Mouse (Mus musculus) olfactory bulb, adult 2 months (tissue): ENCODE results near the gene Sacs. TPM values are rescaled to one million over a fixed set of nuclear protein-coding genes. Genes with fewer than 3 reads are reported as not detected.

Experiments
- H3K27ac ChIP-seq: fragments of 200-500 bp; 2 replicates; pipeline ENCODE4 v1.5.1; 2012; ENCODE audit warnings: low read depth, low read length; ENCODE audit not compliant: insufficient read depth
- H3K4me1 ChIP-seq: fragments of 200-500 bp; 2 replicates; pipeline ENCODE4 v1.6.1; 2012; ENCODE audit warnings: low read length; ENCODE audit not compliant: control insufficient read depth, insufficient read depth
- H3K4me3 ChIP-seq: fragments of 200-500 bp; 2 replicates; pipeline ENCODE4 v1.5.1; 2012; ENCODE audit warnings: mild to moderate bottlenecking, low read depth, low read length, moderate library complexity; ENCODE audit not compliant: insufficient read depth
- CTCF ChIP-seq: fragments of 200-500 bp; IDR thresholded peaks from 2 replicates; pipeline ENCODE4 v1.5.1; 2012; ENCODE audit warnings: low read depth, mild to moderate bottlenecking, low read length, moderate library complexity; ENCODE audit not compliant: insufficient read depth
- POLR2A ChIP-seq: fragments of 200-500 bp; IDR thresholded peaks from 2 replicates; pipeline ENCODE4 v1.6.1; 2012; ENCODE audit warnings: mild to moderate bottlenecking, low read depth, low read length, moderate library complexity; ENCODE audit not compliant: insufficient read depth
- WGBS: fragments of 180-500 bp; shearing (Covaris S2); methylation state at CpG from one replicate; pipeline ENCODE4 v1.1.7; 2018; 5-methylcytosine and 5-hydroxymethylcytosine counted together
- polyA plus RNA-seq: library from polyadenylated mRNA; stranded (reverse); fragments of >200 nt; gene quantifications from 2 replicates; pipeline ENCODE4 v1.2.4, GENCODE M21; 2012; ENCODE audit warnings: low replicate concordance; ENCODE audit not compliant: missing spikeins, insufficient read depth, insufficient read length

Sacs gene
- polyA plus RNA-seq, 1 experiment = not detected

DNA sequence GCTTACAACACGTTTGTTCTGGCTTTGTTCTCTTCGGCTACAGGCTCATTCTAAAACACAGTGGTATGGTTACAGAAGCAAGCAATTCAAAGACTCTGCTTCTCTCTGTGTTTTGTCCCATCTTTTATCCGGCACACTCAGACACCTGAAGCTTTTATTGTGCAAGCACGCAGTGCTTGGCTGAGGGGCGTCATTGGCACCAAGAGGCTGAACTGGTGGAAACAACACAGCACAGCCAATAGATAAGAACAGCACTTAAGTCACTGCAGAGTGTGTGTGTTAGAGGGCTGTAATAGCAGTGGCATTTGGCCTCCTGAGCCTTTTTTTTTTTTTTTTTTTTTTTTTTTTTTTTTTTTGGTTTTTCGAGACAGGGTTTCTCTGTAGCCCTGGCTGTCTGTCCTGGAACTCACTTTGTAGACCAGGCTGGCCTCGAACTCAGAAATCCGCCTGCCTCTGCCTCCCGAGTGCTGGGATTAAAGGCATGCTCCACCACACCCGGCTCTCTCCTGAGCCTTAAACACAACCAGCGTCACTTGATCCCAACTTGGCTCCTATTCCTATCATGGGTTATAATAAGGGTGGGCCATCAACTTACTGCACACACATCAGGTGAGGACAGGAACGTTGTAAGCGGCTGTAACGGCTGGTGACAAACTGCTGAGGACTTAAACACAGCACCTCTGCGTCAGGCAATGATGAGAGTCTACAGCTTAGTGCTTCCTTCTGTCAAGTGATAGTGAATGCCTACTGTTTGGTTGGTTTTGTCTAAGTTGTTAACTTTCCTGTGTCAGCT lies 114.5 kb downstream of the Sacs start:
- 85% methylated on average over 15 of the region's 15 CpGs for WGBS
- no peak overlapping the region for H3K27ac ChIP-seq
- no peaks in the 10 kb centered on the region for H3K4me1 ChIP-seq
- H3K4me3 ChIP-seq = no peak overlapping the region
- TF ChIP-seq POLR2A (no peak), CTCF (no peak)

DNA sequence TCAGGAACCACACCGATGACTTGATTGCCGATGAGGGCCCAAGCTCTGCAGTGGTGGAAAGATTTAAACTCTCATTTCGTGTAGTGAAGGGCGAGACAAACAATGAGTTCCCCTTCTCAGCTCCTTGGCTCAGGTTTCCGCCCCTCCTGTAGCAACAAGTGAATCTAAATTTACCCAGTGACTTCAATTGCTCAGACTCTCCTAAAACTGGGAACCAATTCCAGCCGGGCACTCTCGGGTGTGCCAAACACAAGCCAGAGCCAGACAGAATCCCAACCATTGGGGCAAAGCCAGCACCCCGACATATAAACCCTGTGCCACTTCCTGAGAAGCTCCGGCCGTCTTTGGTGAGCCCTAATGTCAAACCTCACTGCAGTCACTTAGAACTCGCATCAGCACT lies 120.1 kb downstream of the Sacs start, which contains the start of gene Sgcg:
TSS of gene Sgcg (minus strand) at position 139 of the 400 bp plus-strand sequence.
- Histone ChIP-seq H3K4me1 (peaks cover 4% of the 10 kb centered on the region; the same call in 1 of the 2 replicates), H3K27ac (no peak within 1 kb of the TSS), H3K4me3 (no peak within 1 kb of the TSS)
- WGBS = 35% methylated on average over 11 of the region's 11 CpGs
- TF ChIP-seq CTCF (no peak), POLR2A (no peak)

DNA sequence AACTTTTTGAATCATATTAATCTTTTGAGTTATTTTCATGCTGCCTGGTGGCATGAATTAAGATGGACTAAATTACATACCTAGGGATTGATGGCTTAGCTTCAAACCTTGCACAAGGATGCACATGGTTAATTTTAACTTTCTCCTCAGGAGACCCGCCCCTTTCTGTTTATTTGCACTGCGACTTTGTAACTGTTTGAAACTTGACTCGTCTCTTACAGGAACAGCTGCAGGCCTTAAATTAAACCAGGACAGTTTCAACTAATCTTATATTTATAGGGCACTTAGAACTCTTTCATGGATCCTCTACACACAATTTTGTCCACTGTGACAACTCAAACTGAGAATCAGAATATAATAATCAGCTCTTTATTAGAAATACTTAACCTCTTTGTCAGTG lies 120.8 kb downstream of the Sacs start:
- H3K4me3 ChIP-seq = no peak overlapping the region
- H3K27ac ChIP-seq = no peak overlapping the region
- WGBS = 57% methylated on average over 3 of the region's 3 CpGs
- peaks cover 4% of the 10 kb centered on the region; the same call in 1 of the 2 replicates for H3K4me1 ChIP-seq
- TF ChIP-seq POLR2A = no peak
- no peak for TF ChIP-seq CTCF

DNA sequence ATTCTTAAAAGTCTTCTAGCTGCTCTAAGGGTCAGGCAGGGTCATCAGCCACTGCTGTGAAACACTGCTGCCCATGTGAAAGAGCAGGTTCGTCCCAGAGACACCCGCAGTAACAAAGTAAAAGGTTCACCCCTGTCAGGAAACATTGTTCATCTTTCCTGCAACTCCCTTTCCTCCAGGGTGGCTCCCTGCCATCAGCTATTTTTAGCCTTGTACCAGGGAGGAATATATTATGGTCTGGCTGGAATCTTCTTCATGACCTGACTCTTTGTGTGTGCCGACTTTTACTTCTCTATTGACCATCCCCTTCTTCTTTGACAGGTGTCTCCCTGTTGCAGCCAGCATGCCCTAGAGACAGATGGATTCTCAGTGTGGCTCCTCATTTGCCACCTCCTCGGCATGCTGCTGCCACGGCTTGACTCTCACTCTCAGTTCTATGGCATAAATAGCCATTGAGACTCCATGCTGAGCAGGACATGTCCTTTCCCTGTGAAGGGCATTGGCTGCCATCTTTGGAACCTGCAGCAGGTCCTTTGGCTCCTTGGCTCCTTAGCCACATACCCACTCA lies 129.7 kb downstream of the Sacs start:
- H3K27ac ChIP-seq = no peak overlapping the region
- no peak overlapping the region for H3K4me3 ChIP-seq
- TF ChIP-seq POLR2A = no peak
- TF ChIP-seq CTCF = no peak
- WGBS = 40% methylated on average over 5 of the region's 5 CpGs
- no peaks in the 10 kb centered on the region for H3K4me1 ChIP-seq

DNA sequence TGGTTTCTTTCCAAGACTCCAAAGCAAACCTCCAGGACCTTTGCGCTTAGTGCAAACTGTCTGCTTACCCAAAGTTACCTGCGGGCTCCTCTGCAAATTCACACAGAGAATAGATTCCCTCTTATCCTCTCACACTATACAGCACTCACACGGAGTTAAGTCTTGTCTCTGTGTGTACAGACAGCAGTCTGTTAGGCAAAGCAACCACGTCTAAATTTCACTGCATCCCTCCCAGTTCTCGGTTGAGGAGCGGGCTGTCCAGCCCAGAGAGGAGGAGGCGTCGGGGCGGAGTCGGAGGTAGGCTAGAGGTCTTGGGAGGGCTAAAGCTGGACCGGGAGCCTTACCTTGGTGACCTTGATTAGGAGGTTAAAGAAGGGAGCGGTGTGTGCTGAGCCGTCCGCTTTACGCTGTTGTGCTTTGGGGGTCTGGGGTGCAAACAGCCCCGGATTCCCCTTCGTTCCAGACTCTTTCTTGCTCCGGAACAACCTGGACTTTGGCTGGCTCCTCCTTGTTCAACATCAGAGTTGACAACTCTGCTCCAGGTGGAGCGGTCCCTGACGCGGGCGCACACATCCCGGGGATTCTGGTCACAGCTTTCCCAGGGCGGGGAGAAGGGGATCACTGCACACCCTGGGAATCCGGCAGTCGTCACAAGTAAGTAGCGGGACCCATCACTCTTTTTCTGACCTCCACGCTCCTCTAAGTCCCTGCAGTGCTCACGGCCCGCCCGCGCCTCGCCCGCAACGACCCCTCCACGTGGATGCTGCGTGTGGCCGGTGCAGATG lies 136.3 kb downstream of the Sacs start:
- Histone ChIP-seq H3K27ac (no peak overlapping the region), H3K4me3 (peak overlapping the region; percentile 12; the same call in 1 of the 2 replicates), H3K4me1 (peaks cover 8% of the 10 kb centered on the region; the same call in 1 of the 2 replicates)
- TF ChIP-seq CTCF = no peak
- no peak for TF ChIP-seq POLR2A
- WGBS = 12% methylated on average over 38 of the region's 38 CpGs

DNA sequence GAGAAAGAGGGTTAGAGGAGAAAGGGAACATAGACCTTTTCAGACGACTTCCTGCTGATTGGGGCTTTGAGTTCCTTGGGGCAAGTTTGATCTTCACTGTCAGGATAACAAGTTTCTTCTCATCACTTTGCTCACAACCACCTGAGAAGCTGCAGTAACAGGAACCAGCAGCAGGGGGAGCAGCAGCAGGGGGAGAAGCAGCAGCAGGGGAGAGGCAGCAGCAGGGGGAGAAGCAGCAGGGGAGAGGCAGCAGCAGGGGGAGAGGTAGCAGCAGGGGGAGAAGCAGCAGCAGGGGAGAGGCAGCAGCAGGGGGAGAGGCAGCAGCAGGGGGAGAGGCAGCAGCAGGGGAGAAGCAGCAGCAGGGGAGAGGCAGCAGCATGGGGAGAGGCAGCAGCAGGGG lies 139.0 kb downstream of the Sacs start:
- 49% methylated on average over 1 of the region's 1 CpGs for WGBS
- Histone ChIP-seq H3K27ac (no peak overlapping the region), H3K4me3 (no peak overlapping the region), H3K4me1 (peaks cover 8% of the 10 kb centered on the region; the same call in 1 of the 2 replicates)
- TF ChIP-seq POLR2A = no peak
- peak; percentile 28; the same call in 1 of the 2 replicates for TF ChIP-seq CTCF

DNA sequence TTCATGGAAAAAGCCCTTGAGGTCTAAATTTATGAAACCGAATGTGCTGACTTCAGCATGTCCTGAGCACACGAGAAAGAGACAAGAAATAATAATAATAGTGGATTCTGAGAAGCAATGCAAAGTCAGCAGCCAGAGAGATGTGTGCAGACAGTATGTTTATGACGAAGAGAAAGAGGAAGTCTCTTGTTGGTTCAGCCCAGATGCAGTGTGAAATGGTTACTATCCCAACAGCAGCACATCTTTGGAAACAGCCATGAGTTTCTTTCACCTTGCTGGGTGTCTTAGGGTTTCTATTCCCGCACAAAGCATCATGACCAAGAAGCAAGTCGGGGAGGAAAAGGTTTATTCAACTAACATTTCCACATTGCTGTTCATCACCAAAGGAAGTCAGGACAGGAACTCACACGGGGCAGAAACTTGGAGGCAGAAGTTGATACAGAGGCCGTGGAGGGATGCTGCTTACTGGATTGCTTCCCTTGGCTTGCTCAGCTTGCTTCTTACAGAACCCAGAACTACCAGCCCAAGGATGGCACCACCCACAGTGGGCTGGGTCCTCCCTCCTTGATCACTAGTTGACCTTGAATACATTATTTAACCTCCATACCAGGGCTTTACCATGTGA lies 140.5 kb downstream of the Sacs start:
- 86% methylated on average over 7 of the region's 7 CpGs for WGBS
- Histone ChIP-seq H3K27ac (no peak overlapping the region), H3K4me1 (peaks cover 8% of the 10 kb centered on the region; the same call in 1 of the 2 replicates), H3K4me3 (no peak overlapping the region)
- TF ChIP-seq CTCF = no peak
- no peak for TF ChIP-seq POLR2A

DNA sequence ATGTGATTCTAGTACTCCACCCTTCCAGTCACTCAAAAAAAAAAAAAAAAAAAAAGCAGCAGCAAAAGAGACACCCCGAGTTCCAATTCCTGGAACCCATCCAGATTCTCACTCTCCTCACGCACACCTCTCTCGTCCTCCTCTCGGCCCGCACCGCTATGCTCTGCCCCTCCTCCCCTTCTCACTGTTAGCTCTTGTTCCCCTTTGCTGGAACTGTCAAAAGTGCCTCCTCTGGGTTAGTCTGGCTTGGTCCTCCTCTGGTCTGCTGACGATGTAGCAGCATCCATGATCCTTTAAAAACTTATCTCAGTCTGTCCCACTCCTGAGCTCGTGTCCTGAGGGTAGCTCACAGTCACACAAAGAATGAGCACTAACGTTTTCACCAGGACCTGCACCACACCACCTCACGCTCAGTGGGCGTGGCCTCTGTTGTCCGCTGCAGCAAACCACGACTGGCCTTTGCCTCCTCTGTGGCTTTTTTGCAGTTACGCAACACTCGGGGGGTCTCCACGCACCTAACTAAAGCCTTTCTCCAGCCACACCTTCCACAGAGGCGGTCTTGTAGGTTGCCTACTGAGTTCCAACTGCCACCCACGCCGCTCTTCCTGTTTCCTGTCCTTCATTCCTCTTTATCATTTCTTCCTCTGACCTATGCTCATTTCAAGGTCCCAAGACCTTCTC lies 150.5 kb downstream of the Sacs start:
- Histone ChIP-seq H3K4me3 (no peak overlapping the region), H3K4me1 (no peaks in the 10 kb centered on the region), H3K27ac (no peak overlapping the region)
- WGBS = 70% methylated on average over 19 of the region's 19 CpGs
- TF ChIP-seq POLR2A (no peak), CTCF (no peak)

Other genes starting within 250 kb of the Sacs start
- gene Tnfrsf19, start 92.0 kb upstream of the Sacs start, polyA plus RNA-seq = not detected in 2 replicates
- not detected in 2 replicates for gene Sgcg, start 120.0 kb downstream of the Sacs start, polyA plus RNA-seq
- not detected in 2 replicates for gene Arl11, start 171.3 kb downstream of the Sacs start, polyA plus RNA-seq
- gene Ebpl, start 222.0 kb downstream of the Sacs start, polyA plus RNA-seq = not detected in 2 replicates